Mouse (Mus musculus): Measurements from ENCODE around the gene Ttbk1. TPM values are rescaled to one million over a fixed set of nuclear protein-coding genes. Genes with fewer than 3 reads are reported as not detected.

Gene Ttbk1
- polyA plus RNA-seq, 1 experiment from 2014 or later, result 0.15 TPM

DNA sequence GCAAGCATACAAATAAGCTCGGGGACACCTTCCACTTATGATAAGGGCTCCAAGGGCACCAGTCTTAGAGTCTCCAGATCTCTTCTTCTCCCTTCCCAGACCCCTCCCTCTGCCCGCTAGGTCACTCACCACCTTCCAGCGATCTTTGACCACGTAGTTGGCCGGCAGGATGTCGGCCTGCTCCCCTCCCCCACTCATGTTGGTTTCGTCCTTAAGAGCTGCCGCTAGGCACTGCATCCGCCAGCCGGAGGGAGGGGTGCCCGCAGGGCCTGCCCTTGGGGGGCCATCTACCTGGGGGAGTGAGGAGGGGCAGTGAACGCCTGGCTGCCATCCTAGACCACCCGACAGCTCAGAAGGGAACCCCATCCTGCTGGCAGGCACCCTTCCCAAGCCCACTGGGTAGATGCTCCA lies 3.4 kb downstream of the Ttbk1 start:
- H3K36me3 ChIP-seq (ENCODE audit: insufficient read depth, low read length), result no peaks in the 10 kb centered on the region
- WGBS, result under 1% methylated on average over 13 of the region's 13 CpGs
- H3K4me2 ChIP-seq (replicated peaks; ENCODE audit: low read depth, low read length), result peak overlapping the region; percentile 66
- peaks cover 14% of the 10 kb centered on the region for H3K4me1 ChIP-seq (ENCODE audit: insufficient read depth, low read length)
- peaks cover 62% of the 10 kb centered on the region for H3K27me3 ChIP-seq (ENCODE audit: insufficient read depth, low read length)
- no peaks in the 10 kb centered on the region for H3K9me3 ChIP-seq (ENCODE audit: low read length)
- ATAC-seq (ENCODE audit: low FRiP score, low TSS enrichment), result peak; percentile 42; the same call in 1 of the 2 replicates
- peak overlapping the region; percentile 62 for H3K9ac ChIP-seq (replicated peaks; ENCODE audit: low read length)
- peak overlapping the region; percentile 45 for H3K4me3 ChIP-seq (ENCODE audit: low read length)
- peak overlapping the region; percentile 28 for H3K27ac ChIP-seq (ENCODE audit: low read length)

DNA sequence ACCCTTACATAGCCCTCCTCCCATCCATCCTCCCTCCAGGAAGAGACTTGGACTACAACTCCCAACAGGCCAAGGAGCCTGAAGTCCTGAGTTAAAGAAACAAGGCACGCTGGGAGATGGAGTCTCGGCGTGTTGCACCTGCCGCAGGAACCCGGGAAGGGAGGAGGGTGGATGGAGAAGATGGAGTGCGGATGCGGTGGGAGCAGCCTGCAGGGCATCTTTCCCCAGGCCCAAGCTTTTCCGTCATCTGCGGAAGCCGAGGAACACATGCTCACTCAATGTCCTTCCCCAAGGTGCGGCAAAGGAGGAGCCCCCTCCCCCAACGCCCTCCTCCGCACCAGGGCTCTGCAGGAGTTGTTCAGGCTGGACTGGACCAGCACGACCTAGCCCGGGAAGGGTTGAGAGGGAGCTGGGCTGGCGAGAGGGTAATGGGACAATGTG lies 3.9 kb downstream of the Ttbk1 start:
- peak; percentile 78 for ATAC-seq (ENCODE audit: low FRiP score, low TSS enrichment)
- no peaks in the 10 kb centered on the region for H3K9me3 ChIP-seq (ENCODE audit: low read length)
- peaks cover 58% of the 10 kb centered on the region for H3K27me3 ChIP-seq (ENCODE audit: insufficient read depth, low read length)
- H3K36me3 ChIP-seq (ENCODE audit: insufficient read depth, low read length), result no peaks in the 10 kb centered on the region
- H3K9ac ChIP-seq (replicated peaks; ENCODE audit: low read length), result peak overlapping the region; percentile 62
- peak overlapping the region; percentile 45 for H3K4me3 ChIP-seq (ENCODE audit: low read length)
- peak overlapping the region; percentile 66 for H3K4me2 ChIP-seq (replicated peaks; ENCODE audit: low read depth, low read length)
- WGBS, result 0% methylated on average over 16 of the region's 16 CpGs
- H3K4me1 ChIP-seq (ENCODE audit: insufficient read depth, low read length), result peaks cover 14% of the 10 kb centered on the region
- H3K27ac ChIP-seq (ENCODE audit: low read length), result peak overlapping the region; percentile 28

GRCm38 (mm10) chr17:46477286-46477685 lies 10.2 kb downstream of the Ttbk1 start:
- no peak overlapping the region for H3K4me3 ChIP-seq (ENCODE audit: low read length)
- no peak overlapping the region for H3K4me2 ChIP-seq (replicated peaks; ENCODE audit: low read depth, low read length)
- H3K27me3 ChIP-seq (ENCODE audit: insufficient read depth, low read length), result peaks cover 5% of the 10 kb centered on the region; the same call in 1 of the 2 replicates
- no peaks in the 10 kb centered on the region for H3K9me3 ChIP-seq (ENCODE audit: low read length)
- no peaks in the 10 kb centered on the region for H3K4me1 ChIP-seq (ENCODE audit: insufficient read depth, low read length)
- no peaks in the 10 kb centered on the region for H3K36me3 ChIP-seq (ENCODE audit: insufficient read depth, low read length)
- no peak overlapping the region for H3K27ac ChIP-seq (ENCODE audit: low read length)
- H3K9ac ChIP-seq (replicated peaks; ENCODE audit: low read length), result no peak overlapping the region
- ATAC-seq (ENCODE audit: low FRiP score, low TSS enrichment), result no peak
- WGBS, result 56% methylated on average over 15 of the region's 15 CpGs

DNA sequence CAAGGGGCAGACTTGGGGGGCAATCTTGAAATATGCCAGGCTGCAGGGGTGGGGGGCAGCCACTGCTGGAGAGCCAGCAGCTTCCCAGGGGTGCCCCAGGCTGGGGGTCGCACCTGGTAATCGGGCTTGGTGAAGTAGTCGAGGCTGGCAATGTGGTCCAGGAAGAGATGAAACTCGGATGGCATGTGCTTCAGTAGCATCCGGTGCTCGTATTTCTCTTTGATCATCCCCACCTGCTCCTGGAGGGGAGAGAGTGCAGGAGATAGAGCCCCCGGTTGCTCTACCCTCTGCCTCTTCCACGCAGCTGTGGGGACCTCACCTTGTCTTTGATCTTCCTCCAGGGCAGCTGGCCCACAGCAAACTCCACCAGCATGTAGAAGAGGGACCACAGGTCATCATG lies 10.9 kb downstream of the Ttbk1 start:
- Histone ChIP-seq H3K27ac (ENCODE audit: low read length) (no peak overlapping the region), H3K9ac (replicated peaks; ENCODE audit: low read length) (no peak overlapping the region), H3K4me1 (ENCODE audit: insufficient read depth, low read length) (no peaks in the 10 kb centered on the region), H3K27me3 (ENCODE audit: insufficient read depth, low read length) (peaks cover under 1% of the 10 kb centered on the region; the same call in 1 of the 2 replicates), H3K4me3 (ENCODE audit: low read length) (no peak overlapping the region), H3K36me3 (ENCODE audit: insufficient read depth, low read length) (no peaks in the 10 kb centered on the region), H3K4me2 (replicated peaks; ENCODE audit: low read depth, low read length) (no peak overlapping the region), H3K9me3 (ENCODE audit: low read length) (no peaks in the 10 kb centered on the region)
- no peak for ATAC-seq (ENCODE audit: low FRiP score, low TSS enrichment)
- 58% methylated on average over 8 of the region's 8 CpGs for WGBS

GRCm38 (mm10) chr17:46467830-46468229 lies 19.6 kb downstream of the Ttbk1 start:
- WGBS, result 64% methylated on average over 9 of the region's 9 CpGs
- Histone ChIP-seq H3K4me1 (ENCODE audit: insufficient read depth, low read length) (no peaks in the 10 kb centered on the region), H3K9ac (replicated peaks; ENCODE audit: low read length) (no peak overlapping the region), H3K4me2 (replicated peaks; ENCODE audit: low read depth, low read length) (no peak overlapping the region), H3K27me3 (ENCODE audit: insufficient read depth, low read length) (no peaks in the 10 kb centered on the region), H3K27ac (ENCODE audit: low read length) (no peak overlapping the region), H3K9me3 (ENCODE audit: low read length) (no peaks in the 10 kb centered on the region), H3K36me3 (ENCODE audit: insufficient read depth, low read length) (no peaks in the 10 kb centered on the region), H3K4me3 (ENCODE audit: low read length) (no peak overlapping the region)
- no peak for ATAC-seq (ENCODE audit: low FRiP score, low TSS enrichment)

DNA sequence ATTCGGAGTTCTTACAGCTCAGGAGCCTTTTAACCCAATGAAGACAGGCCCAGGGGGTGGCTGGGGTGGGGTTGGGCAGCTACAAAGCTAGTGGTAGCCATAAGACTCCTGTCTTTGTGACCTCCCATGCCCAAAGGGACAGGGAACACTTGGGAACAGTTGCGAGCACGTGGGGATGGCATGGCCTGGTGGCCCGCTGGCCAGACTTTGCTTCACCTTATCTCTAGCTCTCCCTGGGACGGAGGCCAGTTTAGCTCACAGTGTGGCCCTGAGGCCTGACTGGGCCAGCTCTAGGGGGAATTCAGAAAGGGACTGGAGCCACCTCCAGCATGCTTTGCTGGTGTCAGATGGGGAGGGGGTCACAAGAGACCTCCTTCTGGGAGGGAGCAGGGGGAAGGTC lies 25.2 kb downstream of the Ttbk1 start:
- no peaks in the 10 kb centered on the region for H3K9me3 ChIP-seq (ENCODE audit: low read length)
- ATAC-seq (ENCODE audit: low FRiP score, low TSS enrichment), result no peak
- H3K4me3 ChIP-seq (ENCODE audit: low read length), result no peak overlapping the region
- no peaks in the 10 kb centered on the region for H3K36me3 ChIP-seq (ENCODE audit: insufficient read depth, low read length)
- no peak overlapping the region for H3K4me2 ChIP-seq (replicated peaks; ENCODE audit: low read depth, low read length)
- H3K9ac ChIP-seq (replicated peaks; ENCODE audit: low read length), result no peak overlapping the region
- 86% methylated on average over 5 of the region's 5 CpGs for WGBS
- H3K27ac ChIP-seq (ENCODE audit: low read length), result no peak overlapping the region
- H3K4me1 ChIP-seq (ENCODE audit: insufficient read depth, low read length), result peaks cover 11% of the 10 kb centered on the region
- peaks cover 42% of the 10 kb centered on the region for H3K27me3 ChIP-seq (ENCODE audit: insufficient read depth, low read length)

DNA sequence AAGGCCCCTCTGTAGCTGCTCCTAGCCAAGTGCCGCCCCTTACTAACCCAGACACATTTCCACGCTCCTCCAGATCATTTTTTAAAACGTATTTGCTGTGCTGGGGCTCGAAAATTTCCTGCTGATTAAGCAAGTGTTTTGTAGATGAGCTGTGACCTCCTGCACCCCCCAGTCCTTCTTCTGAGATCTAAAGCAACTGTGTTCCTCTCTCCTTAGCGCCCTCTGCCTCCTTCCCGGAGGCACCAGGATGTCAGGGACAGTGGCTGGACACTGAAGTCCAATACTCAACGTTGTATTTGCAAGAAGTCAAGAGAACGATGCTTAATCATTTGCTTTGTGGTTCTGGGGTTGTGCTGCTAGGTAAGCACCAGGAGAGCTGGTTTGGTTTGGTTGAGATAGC lies 26.1 kb downstream of the Ttbk1 start:
- Histone ChIP-seq H3K27me3 (ENCODE audit: insufficient read depth, low read length) (peaks cover 49% of the 10 kb centered on the region), H3K9ac (replicated peaks; ENCODE audit: low read length) (no peak overlapping the region), H3K4me2 (replicated peaks; ENCODE audit: low read depth, low read length) (peak overlapping the region; percentile 54), H3K4me3 (ENCODE audit: low read length) (peak overlapping the region; percentile 43), H3K9me3 (ENCODE audit: low read length) (no peaks in the 10 kb centered on the region), H3K36me3 (ENCODE audit: insufficient read depth, low read length) (no peaks in the 10 kb centered on the region), H3K27ac (ENCODE audit: low read length) (no peak overlapping the region), H3K4me1 (ENCODE audit: insufficient read depth, low read length) (peaks cover 11% of the 10 kb centered on the region)
- WGBS, result 9% methylated on average over 8 of the region's 8 CpGs
- ATAC-seq (ENCODE audit: low FRiP score, low TSS enrichment), result no peak

GRCm38 (mm10) chr17:46460673-46461072 lies 26.8 kb downstream of the Ttbk1 start:
- peaks cover 11% of the 10 kb centered on the region for H3K4me1 ChIP-seq (ENCODE audit: insufficient read depth, low read length)
- H3K4me2 ChIP-seq (replicated peaks; ENCODE audit: low read depth, low read length), result peak overlapping the region; percentile 54
- H3K27me3 ChIP-seq (ENCODE audit: insufficient read depth, low read length), result peaks cover 56% of the 10 kb centered on the region
- no peaks in the 10 kb centered on the region for H3K36me3 ChIP-seq (ENCODE audit: insufficient read depth, low read length)
- no peak for ATAC-seq (ENCODE audit: low FRiP score, low TSS enrichment)
- peak overlapping the region; percentile 53 for H3K9ac ChIP-seq (replicated peaks; ENCODE audit: low read length)
- WGBS, result under 1% methylated on average over 32 of the region's 32 CpGs
- H3K27ac ChIP-seq (ENCODE audit: low read length), result no peak overlapping the region
- H3K9me3 ChIP-seq (ENCODE audit: low read length), result no peaks in the 10 kb centered on the region
- H3K4me3 ChIP-seq (ENCODE audit: low read length), result peak overlapping the region; percentile 43

- WGBS, result 38% methylated on average over 3 of the region's 3 CpGs
- H3K4me1 ChIP-seq (ENCODE audit: insufficient read depth, low read length), result peaks cover 33% of the 10 kb centered on the region
- no peak overlapping the region for H3K4me2 ChIP-seq (replicated peaks; ENCODE audit: low read depth, low read length)
- H3K4me3 ChIP-seq (ENCODE audit: low read length), result no peak overlapping the region
- H3K27ac ChIP-seq (ENCODE audit: low read length), result no peak overlapping the region
- H3K36me3 ChIP-seq (ENCODE audit: insufficient read depth, low read length), result no peaks in the 10 kb centered on the region
- peaks cover 73% of the 10 kb centered on the region for H3K27me3 ChIP-seq (ENCODE audit: insufficient read depth, low read length)
- H3K9ac ChIP-seq (replicated peaks; ENCODE audit: low read length), result no peak overlapping the region
- H3K9me3 ChIP-seq (ENCODE audit: low read length), result no peaks in the 10 kb centered on the region
- no peak for ATAC-seq (ENCODE audit: low FRiP score, low TSS enrichment)
Measured at GRCm38 (mm10) chr17:46458439-46458838, 29.0 kb downstream of the Ttbk1 start.

GRCm38 (mm10) chr17:46457791-46458190 lies 29.7 kb downstream of the Ttbk1 start:
- no peak overlapping the region for H3K4me3 ChIP-seq (ENCODE audit: low read length)
- 13% methylated on average over 10 of the region's 10 CpGs for WGBS
- no peak for ATAC-seq (ENCODE audit: low FRiP score, low TSS enrichment)

More at GRCm38 (mm10) chr17:46457791-46458190, 29.7 kb downstream of the Ttbk1 start:
- Histone ChIP-seq H3K9ac (replicated peaks; ENCODE audit: low read length) (no peak overlapping the region), H3K9me3 (ENCODE audit: low read length) (no peaks in the 10 kb centered on the region), H3K36me3 (ENCODE audit: insufficient read depth, low read length) (no peaks in the 10 kb centered on the region), H3K27ac (ENCODE audit: low read length) (no peak overlapping the region), H3K27me3 (ENCODE audit: insufficient read depth, low read length) (peaks cover 78% of the 10 kb centered on the region), H3K4me2 (replicated peaks; ENCODE audit: low read depth, low read length) (no peak overlapping the region), H3K4me1 (ENCODE audit: insufficient read depth, low read length) (peaks cover 37% of the 10 kb centered on the region)
